Mouse (Mus musculus): ENCODE results near the gene Tas2r119. TPM values are rescaled to one million over a fixed set of nuclear protein-coding genes. Genes with fewer than 3 reads are reported as not detected.
"Not testable (repeated sequence)": the region's sequence is repeated elsewhere in the genome, so short reads cannot be mapped to it uniquely, and the experiment has no call there.

Gene Tas2r119
- polyA plus RNA-seq, 1 experiment from 2014 or later: not detected

- H3K9me3 ChIP-seq: no peaks in the 10 kb centered on the region
- no peak overlapping the region for H3K27ac ChIP-seq (replicated peaks)
- WGBS: 89% methylated on average over 1 of the region's 1 CpGs
- H3K4me2 ChIP-seq: no peak overlapping the region
- no peak overlapping the region for H3K9ac ChIP-seq
- no peak overlapping the region for H3K4me3 ChIP-seq
- H3K4me1 ChIP-seq: no peaks in the 10 kb centered on the region
- no peaks in the 10 kb centered on the region for H3K27me3 ChIP-seq (replicated peaks)
- no peak for ATAC-seq (ENCODE audit: extremely low read depth, insufficient number of reproducible peaks, low FRiP score, low TSS enrichment)
- H3K36me3 ChIP-seq: no peaks in the 10 kb centered on the region
Observed at GRCm38 (mm10) chr15:32180010-32180725, 3.1 kb downstream of the Tas2r119 start.

GRCm38 (mm10) chr15:32182026-32182425 is 4.9 kb downstream of the Tas2r119 start:
- H3K4me1 ChIP-seq: no peaks in the 10 kb centered on the region
- H3K9ac ChIP-seq: no peak overlapping the region
- no peak overlapping the region for H3K27ac ChIP-seq (replicated peaks)
- H3K27me3 ChIP-seq (replicated peaks): no peaks in the 10 kb centered on the region
- no peak overlapping the region for H3K4me2 ChIP-seq
- H3K9me3 ChIP-seq: no peaks in the 10 kb centered on the region
- WGBS: 84% methylated on average over 1 of the region's 1 CpGs
- ATAC-seq (ENCODE audit: extremely low read depth, insufficient number of reproducible peaks, low FRiP score, low TSS enrichment): no peak
- H3K36me3 ChIP-seq: no peaks in the 10 kb centered on the region
- H3K4me3 ChIP-seq: no peak overlapping the region

GRCm38 (mm10) chr15:32184964-32185363 is 7.9 kb downstream of the Tas2r119 start:
- no peak overlapping the region for H3K4me3 ChIP-seq
- no peaks in the 10 kb centered on the region for H3K36me3 ChIP-seq
- H3K27me3 ChIP-seq (replicated peaks): no peaks in the 10 kb centered on the region
- H3K27ac ChIP-seq (replicated peaks): no peak overlapping the region
- no peak overlapping the region for H3K4me2 ChIP-seq
- H3K9me3 ChIP-seq: no peaks in the 10 kb centered on the region
- no peak overlapping the region for H3K9ac ChIP-seq
- ATAC-seq (ENCODE audit: extremely low read depth, insufficient number of reproducible peaks, low FRiP score, low TSS enrichment): no peak
- H3K4me1 ChIP-seq: no peaks in the 10 kb centered on the region

- H3K27me3 ChIP-seq (replicated peaks): no peaks in the 10 kb centered on the region
Observed at GRCm38 (mm10) chr15:32189879-32190278, 12.8 kb downstream of the Tas2r119 start.

GRCm38 (mm10) chr15:32190436-32190835 is 13.3 kb downstream of the Tas2r119 start:
- Histone ChIP-seq H3K4me2 (no peak overlapping the region), H3K27ac (replicated peaks) (no peak overlapping the region), H3K9me3 (no peaks in the 10 kb centered on the region), H3K36me3 (no peaks in the 10 kb centered on the region), H3K9ac (no peak overlapping the region), H3K4me1 (no peaks in the 10 kb centered on the region), H3K4me3 (no peak overlapping the region), H3K27me3 (replicated peaks) (no peaks in the 10 kb centered on the region)
- 71% methylated on average over 6 of the region's 6 CpGs for WGBS
- ATAC-seq (ENCODE audit: extremely low read depth, insufficient number of reproducible peaks, low FRiP score, low TSS enrichment): no peak

More at GRCm38 (mm10) chr15:32189879-32190278, 12.8 kb downstream of the Tas2r119 start:
- 57% methylated on average over 3 of the region's 3 CpGs for WGBS
- Histone ChIP-seq H3K9ac (no peak overlapping the region), H3K4me1 (no peaks in the 10 kb centered on the region), H3K4me3 (no peak overlapping the region), H3K4me2 (no peak overlapping the region), H3K9me3 (no peaks in the 10 kb centered on the region), H3K36me3 (no peaks in the 10 kb centered on the region), H3K27ac (replicated peaks) (no peak overlapping the region)
- no peak for ATAC-seq (ENCODE audit: extremely low read depth, insufficient number of reproducible peaks, low FRiP score, low TSS enrichment)

GRCm38 (mm10) chr15:32192948-32193347 is 15.9 kb downstream of the Tas2r119 start:
- no peak overlapping the region for H3K27ac ChIP-seq (replicated peaks)

GRCm38 (mm10) chr15:32198076-32198475 is 21.0 kb downstream of the Tas2r119 start:
- no peaks in the 10 kb centered on the region for H3K36me3 ChIP-seq
- no peaks in the 10 kb centered on the region for H3K27me3 ChIP-seq (replicated peaks)
- 0 out of 2 replicates have a peak overlapping the region, but pooled peaks have one; percentile 14 for H3K9ac ChIP-seq
- no peaks in the 10 kb centered on the region for H3K9me3 ChIP-seq
- no peak for ATAC-seq (ENCODE audit: extremely low read depth, insufficient number of reproducible peaks, low FRiP score, low TSS enrichment)
- H3K27ac ChIP-seq (replicated peaks): no peak overlapping the region
- WGBS: 51% methylated on average over 9 of the region's 9 CpGs
- no peak overlapping the region for H3K4me2 ChIP-seq
- no peak overlapping the region for H3K4me3 ChIP-seq
- peaks cover 10% of the 10 kb centered on the region for H3K4me1 ChIP-seq

More at GRCm38 (mm10) chr15:32192948-32193347, 15.9 kb downstream of the Tas2r119 start:
- H3K9me3 ChIP-seq: no peaks in the 10 kb centered on the region
- H3K4me1 ChIP-seq: peaks cover 7% of the 10 kb centered on the region
- 71% methylated on average over 1 of the region's 1 CpGs for WGBS
- H3K4me3 ChIP-seq: no peak overlapping the region
- no peaks in the 10 kb centered on the region for H3K27me3 ChIP-seq (replicated peaks)
- no peak for ATAC-seq (ENCODE audit: extremely low read depth, insufficient number of reproducible peaks, low FRiP score, low TSS enrichment)
- H3K36me3 ChIP-seq: no peaks in the 10 kb centered on the region
- no peak overlapping the region for H3K4me2 ChIP-seq
- H3K9ac ChIP-seq: no peak overlapping the region

- 74% methylated on average over 5 of the region's 5 CpGs for WGBS
- no peak overlapping the region for H3K9ac ChIP-seq
- no peaks in the 10 kb centered on the region for H3K36me3 ChIP-seq
- no peaks in the 10 kb centered on the region for H3K9me3 ChIP-seq
- no peak overlapping the region for H3K4me2 ChIP-seq
- peaks cover 10% of the 10 kb centered on the region for H3K4me1 ChIP-seq
- no peak overlapping the region for H3K4me3 ChIP-seq
- no peak overlapping the region for H3K27ac ChIP-seq (replicated peaks)
- no peak for ATAC-seq (ENCODE audit: extremely low read depth, insufficient number of reproducible peaks, low FRiP score, low TSS enrichment)
- H3K27me3 ChIP-seq (replicated peaks): no peaks in the 10 kb centered on the region
Observed at GRCm38 (mm10) chr15:32198561-32198960, 21.5 kb downstream of the Tas2r119 start.

- Histone ChIP-seq H3K36me3 (no peaks in the 10 kb centered on the region), H3K9ac (no peak overlapping the region), H3K9me3 (no peaks in the 10 kb centered on the region), H3K4me3 (no peak overlapping the region), H3K4me2 (no peak overlapping the region), H3K27ac (replicated peaks) (no peak overlapping the region), H3K4me1 (peaks cover under 1% of the 10 kb centered on the region; the same call in 1 of the 2 replicates), H3K27me3 (replicated peaks) (no peaks in the 10 kb centered on the region)
- WGBS: 68% methylated on average over 5 of the region's 5 CpGs
- no peak for ATAC-seq (ENCODE audit: extremely low read depth, insufficient number of reproducible peaks, low FRiP score, low TSS enrichment)
Observed at GRCm38 (mm10) chr15:32203242-32203641, 26.2 kb downstream of the Tas2r119 start.

GRCm38 (mm10) chr15:32204908-32205307 is 27.8 kb downstream of the Tas2r119 start:
- no peak for ATAC-seq (ENCODE audit: extremely low read depth, insufficient number of reproducible peaks, low FRiP score, low TSS enrichment)
- Histone ChIP-seq H3K4me1 (no peaks in the 10 kb centered on the region), H3K9me3 (no peaks in the 10 kb centered on the region), H3K9ac (no peak overlapping the region), H3K4me3 (no peak overlapping the region), H3K4me2 (no peak overlapping the region), H3K27ac (replicated peaks) (no peak overlapping the region), H3K36me3 (no peaks in the 10 kb centered on the region), H3K27me3 (replicated peaks) (no peaks in the 10 kb centered on the region)
- 80% methylated on average over 10 of the region's 10 CpGs for WGBS

- H3K27me3 ChIP-seq (replicated peaks); H3K4me2 ChIP-seq; H3K4me1 ChIP-seq; ATAC-seq (ENCODE audit: extremely low read depth, insufficient number of reproducible peaks, low FRiP score, low TSS enrichment); H3K9me3 ChIP-seq; H3K4me3 ChIP-seq; H3K36me3 ChIP-seq; H3K9ac ChIP-seq; H3K27ac ChIP-seq (replicated peaks): not testable (repeated sequence)
- WGBS: 88% methylated on average over 10 of the region's 10 CpGs
Observed at GRCm38 (mm10) chr15:32214687-32215086, 37.6 kb downstream of the Tas2r119 start.

GRCm38 (mm10) chr15:32223028-32223427 is 45.9 kb downstream of the Tas2r119 start:
- Histone ChIP-seq H3K4me2 (no peak overlapping the region), H3K27me3 (replicated peaks) (no peaks in the 10 kb centered on the region), H3K4me3 (no peak overlapping the region), H3K9ac (no peak overlapping the region), H3K36me3 (no peaks in the 10 kb centered on the region), H3K27ac (replicated peaks) (no peak overlapping the region), H3K9me3 (no peaks in the 10 kb centered on the region), H3K4me1 (peaks cover 9% of the 10 kb centered on the region; the same call in 1 of the 2 replicates)
- no peak for ATAC-seq (ENCODE audit: extremely low read depth, insufficient number of reproducible peaks, low FRiP score, low TSS enrichment)
- 77% methylated on average over 7 of the region's 7 CpGs for WGBS

Data from heart, embryonic 13.5 days (tissue).